Mouse (Mus musculus) embryonic facial prominence, embryonic 15.5 days (tissue): ENCODE results near the gene Krt81. TPM values are rescaled to one million over a fixed set of nuclear protein-coding genes. Genes with fewer than 3 reads are reported as not detected.

Experiments
- ATAC-seq: fragments of 200-750 bp; cut with Nextera tagmentation; 2 replicates; pipeline ENCODE4 v1.8.0; 2017; ENCODE audit warnings: low read depth, moderate TSS enrichment; ENCODE audit not compliant: insufficient number of reproducible peaks, low FRiP score, low TSS enrichment
- H3K27ac ChIP-seq: fragments of 300-500 bp; sonication (generic); replicated peaks from 2 replicates; pipeline ENCODE4 v1.5.1; 2015; ENCODE audit warnings: mild to moderate bottlenecking, inconsistent platforms
- H3K27me3 ChIP-seq: fragments of 300-500 bp; sonication (generic); 2 replicates; pipeline ENCODE4 v1.6.1; 2015; ENCODE audit warnings: inconsistent platforms
- H3K36me3 ChIP-seq: fragments of 300-500 bp; sonication (generic); 2 replicates; pipeline ENCODE4 v1.6.1; 2015; ENCODE audit warnings: mild to moderate bottlenecking, inconsistent platforms
- H3K4me1 ChIP-seq: fragments of 300-500 bp; sonication (generic); 2 replicates; pipeline ENCODE4 v1.6.1; 2015; ENCODE audit warnings: inconsistent platforms
- H3K4me2 ChIP-seq: fragments of 300-500 bp; sonication (generic); replicated peaks from 2 replicates; pipeline ENCODE4 v1.6.1; 2015; ENCODE audit warnings: mild to moderate bottlenecking, inconsistent platforms
- H3K4me3 ChIP-seq: fragments of 300-500 bp; sonication (generic); replicated peaks from 2 replicates; pipeline ENCODE4 v1.5.1; 2015; ENCODE audit warnings: mild to moderate bottlenecking, inconsistent platforms
- H3K9ac ChIP-seq: fragments of 300-500 bp; sonication (generic); 2 replicates; pipeline ENCODE4 v1.6.1; 2015; ENCODE audit warnings: inconsistent platforms
- H3K9me3 ChIP-seq: fragments of 300-500 bp; sonication (generic); replicated peaks from 2 replicates; pipeline ENCODE4 v1.6.1; 2016; ENCODE audit warnings: inconsistent platforms
- WGBS: fragments of 180-500 bp; shearing (Covaris S2); methylation state at CpG from one replicate; pipeline ENCODE4 v1.1.7; 2015; 5-methylcytosine and 5-hydroxymethylcytosine counted together
- polyA plus RNA-seq: library from polyadenylated mRNA; unstranded; fragments of >200 nt; fragmentation: Nextera tagmentation; extraction: Ambion mirVana; gene quantifications from 2 replicates; pipeline ENCODE4 v1.2.1, GENCODE M21; 2015

Gene Krt81
- polyA plus RNA-seq = 4.2 and 10.2 TPM in 2 replicates

DNA sequence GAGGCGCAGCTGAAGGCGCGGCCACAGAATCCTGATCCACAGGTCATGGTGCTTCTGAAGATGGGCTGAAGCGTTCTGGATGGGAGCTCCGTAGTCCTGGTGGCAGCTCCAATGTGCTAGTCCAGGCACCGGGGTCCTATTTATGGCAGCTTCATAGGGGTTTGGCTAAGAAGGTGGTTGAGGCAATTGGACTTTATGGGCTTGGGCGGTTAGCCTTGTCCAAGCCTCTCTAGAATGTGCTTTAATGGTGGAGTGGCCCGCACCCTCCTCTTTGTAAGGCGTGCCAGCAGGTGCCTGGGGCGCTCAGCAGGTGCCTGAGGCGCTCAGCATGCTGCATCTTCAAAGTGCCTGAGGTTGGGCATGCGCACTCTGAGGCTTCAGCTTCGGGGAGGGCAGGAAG is at the start of gene Krt81:
TSS of gene Krt81 (minus strand) at position 101 of the 400 bp plus-strand sequence.
- H3K9me3 ChIP-seq = no peaks in the 10 kb centered on the region
- H3K9ac ChIP-seq = no peak within 1 kb of the TSS
- no peaks in the 10 kb centered on the region for H3K36me3 ChIP-seq
- H3K4me3 ChIP-seq = no peak within 1 kb of the TSS
- ATAC-seq = no peak
- no peak within 1 kb of the TSS for H3K4me2 ChIP-seq
- WGBS = 78% methylated on average over 13 of the region's 13 CpGs
- H3K27ac ChIP-seq = no peak within 1 kb of the TSS
- H3K27me3 ChIP-seq = no peaks in the 10 kb centered on the region; the same call in 1 of the 2 replicates
- 0 out of 2 replicates have a peak, but pooled peaks cover 3% of the 10 kb centered on the region for H3K4me1 ChIP-seq

GRCm38 (mm10) chr15:101508247-101508646 is 44.7 kb upstream of the Krt81 start:
- Histone ChIP-seq H3K4me1 (no peaks in the 10 kb centered on the region), H3K9me3 (no peaks in the 10 kb centered on the region), H3K4me2 (no peak overlapping the region), H3K4me3 (no peak overlapping the region), H3K27me3 (no peaks in the 10 kb centered on the region), H3K27ac (no peak overlapping the region), H3K36me3 (no peaks in the 10 kb centered on the region), H3K9ac (no peak overlapping the region)
- no peak for ATAC-seq
- 65% methylated on average over 9 of the region's 9 CpGs for WGBS

DNA sequence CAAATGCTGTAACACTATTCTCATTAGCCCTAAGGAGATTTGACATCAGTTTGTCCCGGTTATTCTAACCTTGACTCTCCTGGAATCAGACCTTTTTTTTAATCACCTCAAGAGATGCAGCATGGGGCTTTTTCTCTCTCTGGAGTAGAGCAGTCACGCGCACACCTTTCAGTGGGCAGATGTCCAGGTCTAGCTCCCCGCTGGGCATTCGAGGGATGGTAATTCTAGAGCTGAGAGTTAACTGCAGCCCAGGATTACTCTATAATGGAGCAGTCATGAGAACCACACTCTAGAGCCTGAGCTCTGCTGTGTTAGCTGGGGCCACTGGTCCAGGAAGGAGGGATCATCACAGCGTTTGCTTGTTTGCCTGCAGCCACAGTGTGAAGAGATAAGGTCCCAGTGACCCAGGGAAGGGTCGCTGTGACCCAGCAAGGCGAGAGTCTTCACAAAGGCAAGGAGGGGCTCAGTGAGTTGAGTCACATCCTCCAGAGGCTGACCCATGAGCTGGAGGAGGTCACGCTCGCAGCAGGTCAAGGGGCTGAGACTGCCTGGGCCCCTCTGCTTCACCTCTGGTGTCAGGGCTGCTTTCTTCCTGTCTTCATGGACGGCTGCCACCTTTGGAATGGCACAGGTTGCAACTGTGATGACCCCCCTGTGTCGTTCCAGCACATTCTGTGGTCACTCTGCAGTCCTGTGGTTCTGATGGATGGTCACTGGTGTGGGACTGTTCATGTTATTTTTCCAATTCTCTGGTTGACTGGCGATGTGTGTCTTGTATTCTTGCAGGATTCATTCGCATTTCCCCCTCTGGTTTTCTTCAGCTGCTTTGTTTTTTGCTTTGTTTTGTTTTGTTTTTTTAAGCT is 43.6 kb upstream of the Krt81 start:
- Histone ChIP-seq H3K4me2 (no peak overlapping the region), H3K4me1 (no peaks in the 10 kb centered on the region), H3K4me3 (no peak overlapping the region), H3K36me3 (no peaks in the 10 kb centered on the region), H3K9me3 (no peaks in the 10 kb centered on the region), H3K27ac (no peak overlapping the region), H3K27me3 (no peaks in the 10 kb centered on the region), H3K9ac (no peak overlapping the region)
- WGBS = 47% methylated on average over 14 of the region's 14 CpGs
- ATAC-seq = no peak

DNA sequence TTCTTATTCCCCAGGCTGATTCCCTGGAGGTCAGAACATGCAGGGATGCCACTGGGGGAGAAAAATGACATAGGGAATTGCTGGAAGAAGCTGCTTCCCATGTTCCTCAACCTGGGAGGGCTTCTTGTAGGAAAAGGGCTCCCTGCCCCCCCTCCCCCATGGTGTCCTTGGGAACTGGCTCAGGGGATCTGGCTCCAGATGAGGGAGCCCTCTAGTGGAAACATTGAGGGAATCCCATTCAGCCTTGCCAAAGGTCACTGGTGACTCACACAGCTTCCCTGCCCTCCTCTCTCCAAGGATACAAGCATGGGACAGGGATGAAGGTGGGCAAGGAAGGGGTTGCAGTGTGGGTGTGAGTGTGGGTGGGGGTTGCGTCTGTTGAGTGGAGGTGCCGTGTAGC is 33.6 kb upstream of the Krt81 start:
- Histone ChIP-seq H3K27ac (no peak overlapping the region), H3K9ac (no peak overlapping the region), H3K4me2 (no peak overlapping the region), H3K4me1 (no peaks in the 10 kb centered on the region), H3K36me3 (no peaks in the 10 kb centered on the region), H3K27me3 (no peaks in the 10 kb centered on the region), H3K9me3 (no peaks in the 10 kb centered on the region), H3K4me3 (no peak overlapping the region)
- WGBS = 59% methylated on average over 2 of the region's 2 CpGs
- ATAC-seq = no peak

- ATAC-seq = no peak
- no peak overlapping the region for H3K9ac ChIP-seq
- H3K4me3 ChIP-seq = no peak overlapping the region
- H3K27ac ChIP-seq = no peak overlapping the region
- H3K4me2 ChIP-seq = no peak overlapping the region
- H3K27me3 ChIP-seq = no peaks in the 10 kb centered on the region
- H3K9me3 ChIP-seq = no peaks in the 10 kb centered on the region
- no peaks in the 10 kb centered on the region for H3K36me3 ChIP-seq
- WGBS = 59% methylated on average over 8 of the region's 8 CpGs
- H3K4me1 ChIP-seq = no peaks in the 10 kb centered on the region
Observed at GRCm38 (mm10) chr15:101495266-101495665, 31.7 kb upstream of the Krt81 start.

- ATAC-seq = no peak
- no peak overlapping the region for H3K4me2 ChIP-seq
Observed at GRCm38 (mm10) chr15:101494203-101494602, 30.7 kb upstream of the Krt81 start.

GRCm38 (mm10) chr15:101493713-101494112 is 30.2 kb upstream of the Krt81 start:
- no peaks in the 10 kb centered on the region for H3K27me3 ChIP-seq
- no peak overlapping the region for H3K4me2 ChIP-seq
- no peak overlapping the region for H3K27ac ChIP-seq
- H3K9ac ChIP-seq = no peak overlapping the region
- no peak overlapping the region for H3K4me3 ChIP-seq
- H3K4me1 ChIP-seq = no peaks in the 10 kb centered on the region
- ATAC-seq = no peak
- 91% methylated on average over 6 of the region's 6 CpGs for WGBS
- H3K9me3 ChIP-seq = no peaks in the 10 kb centered on the region
- no peaks in the 10 kb centered on the region for H3K36me3 ChIP-seq

More at GRCm38 (mm10) chr15:101494203-101494602, 30.7 kb upstream of the Krt81 start:
- Histone ChIP-seq H3K36me3 (no peaks in the 10 kb centered on the region), H3K4me1 (no peaks in the 10 kb centered on the region), H3K27me3 (no peaks in the 10 kb centered on the region), H3K27ac (no peak overlapping the region), H3K4me3 (no peak overlapping the region), H3K9me3 (no peaks in the 10 kb centered on the region), H3K9ac (no peak overlapping the region)
- 29% methylated on average over 1 of the region's 1 CpGs for WGBS

GRCm38 (mm10) chr15:101492718-101493117 is 29.2 kb upstream of the Krt81 start:
- no peak for ATAC-seq
- Histone ChIP-seq H3K27me3 (no peaks in the 10 kb centered on the region), H3K9ac (no peak overlapping the region), H3K4me3 (no peak overlapping the region), H3K36me3 (no peaks in the 10 kb centered on the region), H3K27ac (no peak overlapping the region), H3K9me3 (no peaks in the 10 kb centered on the region), H3K4me2 (no peak overlapping the region), H3K4me1 (no peaks in the 10 kb centered on the region)
- WGBS = 48% methylated on average over 8 of the region's 8 CpGs

DNA sequence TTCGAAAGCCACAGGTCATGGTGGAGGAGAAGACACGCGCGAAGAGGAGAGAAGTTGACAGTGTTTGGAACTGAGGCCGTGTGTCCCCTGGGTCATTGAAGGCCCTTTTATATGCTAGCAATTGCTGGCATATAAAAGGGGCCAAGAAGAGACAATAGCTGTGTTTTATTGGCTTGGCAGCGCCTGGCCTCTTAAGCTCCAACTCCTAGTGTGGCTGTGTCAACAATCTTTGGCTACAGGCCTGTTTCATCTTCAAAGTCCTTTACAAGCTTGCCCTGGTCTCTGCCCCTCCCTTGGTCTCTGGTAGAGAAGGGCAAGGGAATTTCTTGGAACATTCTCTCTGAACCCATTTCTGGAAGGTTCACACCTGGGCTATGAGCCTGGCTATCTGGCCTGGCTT is 27.9 kb upstream of the Krt81 start, which contains the start of gene Krt83:
TSS of gene Krt83 (minus strand) at position 82 of the 400 bp plus-strand sequence.
- H3K9me3 ChIP-seq = no peaks in the 10 kb centered on the region
- no peak for ATAC-seq

DNA sequence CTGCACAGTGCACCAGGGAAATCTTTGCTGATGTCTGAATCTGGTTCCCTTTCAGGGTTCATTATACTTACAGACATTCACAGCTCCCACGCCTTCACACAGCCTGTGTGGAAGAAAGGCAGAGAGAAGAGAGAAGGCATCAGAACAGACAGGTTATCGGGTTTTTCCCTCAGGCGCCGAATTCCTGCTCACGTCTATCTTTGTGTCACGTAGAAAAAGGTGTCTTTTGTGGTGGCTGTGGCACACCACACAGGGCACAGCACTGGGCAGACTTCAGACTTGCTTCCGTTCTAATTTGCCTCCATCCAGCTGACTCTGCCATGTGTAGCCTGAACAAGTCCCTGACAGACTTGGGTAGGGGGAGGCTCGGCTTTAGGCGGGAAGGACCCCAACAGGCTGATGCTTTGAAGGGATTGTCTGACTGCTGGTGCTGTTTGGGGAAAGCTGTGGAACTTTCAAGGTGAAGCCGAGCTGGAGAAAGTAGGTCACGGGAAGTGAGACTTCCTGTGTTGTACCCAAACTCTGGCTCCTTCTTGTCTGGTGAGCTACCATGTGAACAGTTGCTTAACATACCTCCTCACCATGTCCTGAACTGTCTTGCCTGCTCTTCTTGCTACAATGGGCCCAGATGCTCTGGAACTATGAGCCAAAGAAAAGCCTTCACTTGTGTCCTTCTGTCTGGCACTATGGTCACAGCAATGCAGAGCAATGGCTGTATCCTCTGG is 22.5 kb upstream of the Krt81 start:
- Histone ChIP-seq H3K27ac (no peak overlapping the region), H3K9me3 (no peaks in the 10 kb centered on the region), H3K36me3 (no peaks in the 10 kb centered on the region), H3K4me2 (no peak overlapping the region), H3K4me3 (no peak overlapping the region), H3K4me1 (no peaks in the 10 kb centered on the region), H3K9ac (no peak overlapping the region), H3K27me3 (no peaks in the 10 kb centered on the region)
- no peak for ATAC-seq
- WGBS = 63% methylated on average over 11 of the region's 11 CpGs

More for the DNA sequence above, 27.9 kb upstream of the Krt81 start, which contains the start of gene Krt83:
- no peak within 1 kb of the TSS for H3K27ac ChIP-seq
- no peaks in the 10 kb centered on the region for H3K4me1 ChIP-seq
- no peaks in the 10 kb centered on the region for H3K36me3 ChIP-seq
- H3K9ac ChIP-seq = no peak within 1 kb of the TSS
- H3K27me3 ChIP-seq = no peaks in the 10 kb centered on the region
- WGBS = 92% methylated on average over 6 of the region's 6 CpGs
- H3K4me3 ChIP-seq = no peak within 1 kb of the TSS
- H3K4me2 ChIP-seq = no peak within 1 kb of the TSS

DNA sequence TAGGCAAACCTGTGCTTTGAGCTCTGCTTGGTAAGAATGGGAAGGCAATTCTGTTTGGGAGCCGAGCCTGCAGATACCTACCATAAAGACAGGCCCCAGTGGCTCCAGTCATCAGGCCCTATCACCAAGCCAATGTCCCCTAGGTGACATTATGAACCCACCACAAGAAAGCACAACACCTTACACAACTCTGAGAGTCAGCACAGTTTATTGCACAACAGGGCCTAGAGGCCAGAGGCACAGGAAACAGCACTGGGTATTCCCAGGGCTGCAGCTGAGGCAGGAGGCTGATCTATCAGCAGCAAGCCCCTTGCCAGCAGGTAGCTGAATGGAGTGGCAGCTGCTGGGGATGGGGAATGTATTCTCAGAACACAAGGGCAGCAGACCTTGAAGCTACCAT is 21.4 kb upstream of the Krt81 start:
- 68% methylated on average over 1 of the region's 1 CpGs for WGBS
- no peak overlapping the region for H3K4me3 ChIP-seq
- no peaks in the 10 kb centered on the region for H3K36me3 ChIP-seq
- ATAC-seq = no peak
- no peak overlapping the region for H3K9ac ChIP-seq
- no peak overlapping the region for H3K27ac ChIP-seq
- no peaks in the 10 kb centered on the region for H3K9me3 ChIP-seq
- no peaks in the 10 kb centered on the region for H3K4me1 ChIP-seq
- H3K4me2 ChIP-seq = no peak overlapping the region
- H3K27me3 ChIP-seq = no peaks in the 10 kb centered on the region
